Mouse (Mus musculus) 3134 (cell line): Measurements from ENCODE around the gene Umps.
A peak's percentile ranks its signal among the peaks of the same experiment; 100 is the strongest.

ENCODE experiments used
- DNase-seq: peaks from one replicate; pipeline ENCODE4 v3.0.0-alpha.2; 2011; ENCODE audit warnings: low spot score; ENCODE audit not compliant: insufficient read length; ENCODE audit errors: extremely low read depth

The Umps gene

GRCm38 (mm10) chr16:33965878-33966537 is 830 bp downstream of the Umps start:
- DNase-seq: no peak

GRCm38 (mm10) chr16:33963509-33963908 is 3.3 kb downstream of the Umps start:
- DNase-seq: no peak

- DNase-seq: no peak
Observed at GRCm38 (mm10) chr16:33954793-33955192, 12.0 kb downstream of the Umps start.

GRCm38 (mm10) chr16:33953008-33953407 is 13.8 kb downstream of the Umps start:
- no peak for DNase-seq

GRCm38 (mm10) chr16:33950830-33951229 is 16.0 kb downstream of the Umps start:
- peak; percentile 66 for DNase-seq

- no peak for DNase-seq
Observed at GRCm38 (mm10) chr16:33950386-33950785, 16.5 kb downstream of the Umps start.

- no peak for DNase-seq
Observed at GRCm38 (mm10) chr16:33947664-33948571, 18.9 kb downstream of the Umps start.

GRCm38 (mm10) chr16:33946021-33946420 is 20.8 kb downstream of the Umps start:
- DNase-seq: no peak

GRCm38 (mm10) chr16:33944772-33945171 is 22.1 kb downstream of the Umps start:
- no peak for DNase-seq

GRCm38 (mm10) chr16:33944126-33944525 is 22.7 kb downstream of the Umps start:
- DNase-seq: no peak

GRCm38 (mm10) chr16:33943388-33943787 is 23.4 kb downstream of the Umps start:
- no peak for DNase-seq

- no peak for DNase-seq
Observed at GRCm38 (mm10) chr16:33942341-33942740, 24.5 kb downstream of the Umps start.

GRCm38 (mm10) chr16:33941271-33941781 is 25.5 kb downstream of the Umps start:
- DNase-seq: no peak

- no peak for DNase-seq
Observed at GRCm38 (mm10) chr16:33940095-33940494, 26.7 kb downstream of the Umps start.

- DNase-seq: no peak
Observed at GRCm38 (mm10) chr16:33939636-33940035, 27.2 kb downstream of the Umps start.

GRCm38 (mm10) chr16:33939133-33939531 is 27.7 kb downstream of the Umps start:
- DNase-seq: no peak

- no peak for DNase-seq
Observed at GRCm38 (mm10) chr16:33938311-33939132, 28.3 kb downstream of the Umps start.

GRCm38 (mm10) chr16:33937567-33937966 is 29.3 kb downstream of the Umps start:
- DNase-seq: peak; percentile 89

GRCm38 (mm10) chr16:33936885-33937284 is 30.0 kb downstream of the Umps start:
- no peak for DNase-seq

- DNase-seq: no peak
Observed at GRCm38 (mm10) chr16:33935407-33935785, 31.4 kb downstream of the Umps start.
